Mouse (Mus musculus): Measurements from ENCODE around the gene Sae1.

DNA sequence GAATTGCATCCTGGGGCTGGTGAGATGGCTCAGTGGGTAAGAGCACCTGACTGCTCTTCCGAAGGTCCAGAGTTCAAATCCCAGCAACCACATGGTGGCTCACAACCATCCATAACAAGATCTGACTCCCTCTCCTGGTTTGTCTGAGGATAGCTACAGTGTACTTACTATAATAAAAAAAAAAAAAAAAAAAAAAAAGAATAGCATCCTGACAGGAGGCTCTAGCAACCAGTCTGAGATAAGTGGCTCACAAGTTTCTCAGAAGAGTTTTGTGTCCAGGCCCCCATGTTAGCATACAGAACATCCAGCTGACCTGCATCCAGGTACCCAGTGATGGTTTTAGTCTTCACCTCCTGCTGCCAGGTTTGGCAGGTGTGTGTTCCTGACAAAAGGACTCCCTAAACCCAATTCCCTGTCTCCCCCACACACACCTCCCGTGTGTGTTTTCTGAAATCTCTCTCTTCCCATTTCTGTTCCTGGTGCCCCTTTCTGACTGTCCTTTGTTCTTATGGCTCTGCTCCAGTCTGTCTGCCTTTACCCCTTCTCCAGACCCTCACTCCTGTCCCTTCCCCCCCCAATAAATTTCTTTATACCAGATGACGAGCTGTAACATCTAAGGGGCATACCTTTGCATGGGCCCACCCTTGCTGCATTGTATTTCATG lies 10.9 kb upstream of the Sae1 start:
- TF ChIP-seq EP300 (IDR thresholded peaks at IDR 0.05; ENCODE audit: low read depth) (no peak), CTCF (IDR thresholded peaks at IDR 0.05; ENCODE audit: low read depth) (no peak)
